Mouse (Mus musculus) lung, embryonic 16.5 days (tissue): ENCODE measurements at regions not wholly inside any gene's neighbourhood (a gene's known extent, or its start where the extent isn't known, plus 50 kb on each side); places are given as distances from the start of the nearest gene placed in this dataset.

Experiments used
- ATAC-seq: fragments of 200-750 bp; cut with Nextera tagmentation; 2 replicates; pipeline ENCODE4 v1.8.0; 2017; ENCODE audit warnings: low read depth, mild to moderate bottlenecking, moderate library complexity
- H3K27ac ChIP-seq: fragments of 300-500 bp; sonication (generic); 2 replicates; pipeline ENCODE4 v1.5.1; 2014; ENCODE audit warnings: mild to moderate bottlenecking, control low read depth, low read length
- H3K27me3 ChIP-seq: fragments of 300-500 bp; sonication (generic); 2 replicates; pipeline ENCODE4 v1.6.1; 2014; ENCODE audit warnings: low read depth, low read length, mixed read lengths; ENCODE audit not compliant: control insufficient read depth, insufficient read depth
- H3K36me3 ChIP-seq: fragments of 300-500 bp; sonication (generic); 2 replicates; pipeline ENCODE4 v1.6.1; 2014; ENCODE audit warnings: low read length; ENCODE audit not compliant: control insufficient read depth, insufficient read depth
- H3K4me1 ChIP-seq: fragments of 300-500 bp; sonication (generic); replicated peaks from 2 replicates; pipeline ENCODE4 v1.6.1; 2014; ENCODE audit warnings: low read length, mixed read lengths; ENCODE audit not compliant: control insufficient read depth, insufficient read depth
- H3K4me2 ChIP-seq: fragments of 300-500 bp; sonication (generic); 2 replicates; pipeline ENCODE4 v1.6.1; 2014; ENCODE audit warnings: low read depth, low read length, control low read depth
- H3K4me3 ChIP-seq: fragments of 300-500 bp; sonication (generic); 2 replicates; pipeline ENCODE4 v1.5.1; 2014; ENCODE audit warnings: mild to moderate bottlenecking, low read length, control low read depth
- H3K9ac ChIP-seq: fragments of 300-500 bp; sonication (generic); 2 replicates; pipeline ENCODE4 v1.6.1; 2014; ENCODE audit warnings: low read length, control low read depth
- H3K9me3 ChIP-seq: fragments of 300-500 bp; sonication (generic); 2 replicates; pipeline ENCODE4 v1.6.1; 2016; ENCODE audit warnings: low read length; ENCODE audit not compliant: control insufficient read depth
- WGBS: fragments of 180-500 bp; shearing (Covaris S2); extraction: QIAGEN DNeasy Blood & Tissue Kit; methylation state at CpG from one replicate; pipeline ENCODE4 v1.1.7; 2014; 5-methylcytosine and 5-hydroxymethylcytosine counted together

DNA sequence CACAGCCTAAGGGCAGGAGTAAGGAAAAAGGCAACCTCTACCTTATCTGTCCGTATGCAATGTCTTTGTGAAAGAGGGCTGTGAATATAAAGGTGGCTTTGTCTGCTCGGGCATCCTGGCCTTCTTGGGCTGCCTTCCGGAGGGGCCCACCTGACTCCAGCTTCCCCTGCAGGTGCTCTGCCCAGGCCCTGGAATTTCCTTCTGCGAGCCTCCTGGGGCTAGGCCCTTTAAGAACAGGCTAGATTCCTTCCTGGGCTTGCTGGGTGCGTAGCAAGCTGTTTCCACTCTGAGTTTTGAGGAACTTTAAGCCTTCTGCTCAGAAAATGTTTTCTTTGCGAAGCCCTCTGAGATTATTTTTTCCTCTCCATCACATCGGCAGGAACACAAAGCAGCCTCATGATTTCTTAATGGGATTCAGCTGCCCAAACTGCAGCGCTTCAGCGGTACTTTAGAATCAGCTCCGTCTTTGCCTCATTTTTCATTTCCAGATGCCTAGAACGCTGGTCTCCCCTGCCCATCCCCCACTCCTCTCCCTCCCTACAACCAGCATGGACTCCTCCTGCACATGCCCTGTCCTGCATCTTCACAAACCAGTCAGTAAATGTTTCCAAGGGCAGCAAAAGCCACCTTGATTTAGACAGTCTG, 72.9 kb upstream of the Frmd6 start:
- no peaks in the 10 kb centered on the region for H3K36me3 ChIP-seq
- peak; percentile 77; the same call in 1 of the 2 replicates for ATAC-seq
- H3K4me1 ChIP-seq, result peaks cover 4% of the 10 kb centered on the region; the same call in 1 of the 2 replicates
- WGBS, result 23% methylated on average over 11 of the region's 11 CpGs
- H3K27me3 ChIP-seq, result no peaks in the 10 kb centered on the region
- H3K27ac ChIP-seq, result peak overlapping the region; percentile 48
- H3K9me3 ChIP-seq, result no peaks in the 10 kb centered on the region
- no peak overlapping the region for H3K9ac ChIP-seq
- H3K4me2 ChIP-seq, result no peak overlapping the region
- H3K4me3 ChIP-seq, result no peak overlapping the region

DNA sequence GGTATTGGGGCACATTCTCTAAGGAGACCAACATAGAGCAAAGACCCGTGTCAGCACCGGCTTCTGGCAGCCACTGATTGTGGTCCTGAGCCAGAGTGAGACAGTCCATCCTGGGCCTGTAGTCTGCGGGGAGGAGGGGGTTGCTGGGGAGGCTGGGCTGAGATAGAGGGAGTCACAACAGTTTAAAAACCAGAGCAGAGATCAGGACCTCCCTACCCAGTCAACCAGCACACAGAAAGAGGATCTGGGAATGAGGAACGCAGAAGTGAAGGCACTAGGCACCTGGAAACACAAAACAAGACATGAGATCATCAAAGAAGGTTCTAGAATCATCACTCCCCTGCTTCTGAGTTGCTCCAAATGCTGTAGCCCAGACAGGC, 72.4 kb upstream of the Frmd6 start:
- H3K27ac ChIP-seq, result peak overlapping the region; percentile 48

DNA sequence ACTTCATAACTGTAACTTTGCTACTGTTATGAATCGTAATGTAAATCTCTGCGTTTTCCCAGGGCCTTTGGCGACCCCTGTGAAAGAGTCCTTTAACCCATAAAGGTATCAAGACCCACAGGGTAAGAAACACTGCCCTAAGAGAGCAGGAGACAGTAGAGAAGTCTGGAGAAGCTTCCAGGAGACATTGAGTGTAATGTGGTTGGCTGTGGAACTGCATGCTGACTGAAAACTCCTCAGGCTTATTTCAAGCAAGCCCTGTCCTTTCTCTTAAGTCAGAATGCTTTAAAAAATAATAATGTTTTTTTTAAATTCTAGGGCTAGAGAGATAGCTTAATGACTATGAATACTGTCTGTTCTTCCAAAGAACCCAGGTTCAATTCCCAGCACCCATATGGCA, 71.9 kb upstream of the Frmd6 start:
- no peaks in the 10 kb centered on the region for H3K9me3 ChIP-seq
- H3K9ac ChIP-seq, result no peak overlapping the region
- 78% methylated on average over 3 of the region's 3 CpGs for WGBS
- no peak overlapping the region for H3K4me3 ChIP-seq
- H3K36me3 ChIP-seq, result no peaks in the 10 kb centered on the region
- H3K4me1 ChIP-seq, result peaks cover 4% of the 10 kb centered on the region; the same call in 1 of the 2 replicates
- H3K27ac ChIP-seq, result no peak overlapping the region; the same call in 1 of the 2 replicates
- no peak for ATAC-seq
- H3K27me3 ChIP-seq, result no peaks in the 10 kb centered on the region
- no peak overlapping the region for H3K4me2 ChIP-seq

More for the DNA sequence above, 72.4 kb upstream of the Frmd6 start:
- peaks cover 4% of the 10 kb centered on the region; the same call in 1 of the 2 replicates for H3K4me1 ChIP-seq
- peak; percentile 19; the same call in 1 of the 2 replicates for ATAC-seq
- H3K9ac ChIP-seq, result no peak overlapping the region
- no peaks in the 10 kb centered on the region for H3K9me3 ChIP-seq
- no peaks in the 10 kb centered on the region for H3K36me3 ChIP-seq
- H3K27me3 ChIP-seq, result no peaks in the 10 kb centered on the region
- no peak overlapping the region for H3K4me3 ChIP-seq
- WGBS, result 50% methylated on average over 4 of the region's 4 CpGs
- no peak overlapping the region for H3K4me2 ChIP-seq

DNA sequence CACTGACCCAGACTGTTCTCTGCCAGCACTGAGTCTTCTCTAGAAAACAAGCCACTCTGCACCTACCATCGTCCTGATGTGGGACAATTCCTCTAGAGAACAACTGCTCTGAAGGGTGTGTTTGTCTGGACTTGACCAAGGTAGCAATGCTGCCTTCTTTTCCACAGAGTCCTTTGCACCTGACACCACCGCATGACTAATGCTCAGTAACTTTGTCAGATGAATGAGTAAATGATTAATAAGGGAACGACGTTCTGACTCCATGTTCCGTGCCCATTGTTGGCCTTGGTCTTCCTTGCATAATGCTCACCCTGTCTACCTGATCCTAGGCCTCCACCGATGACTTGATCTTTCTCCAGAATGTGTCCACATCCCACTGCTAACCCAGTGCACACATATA, 67.2 kb upstream of the Frmd6 start:
- Histone ChIP-seq H3K9ac (no peak overlapping the region), H3K4me2 (no peak overlapping the region), H3K4me3 (no peak overlapping the region), H3K27me3 (no peaks in the 10 kb centered on the region), H3K27ac (no peak overlapping the region), H3K9me3 (no peaks in the 10 kb centered on the region), H3K4me1 (no peaks in the 10 kb centered on the region), H3K36me3 (no peaks in the 10 kb centered on the region)
- no peak for ATAC-seq
- WGBS, result 80% methylated on average over 6 of the region's 6 CpGs

DNA sequence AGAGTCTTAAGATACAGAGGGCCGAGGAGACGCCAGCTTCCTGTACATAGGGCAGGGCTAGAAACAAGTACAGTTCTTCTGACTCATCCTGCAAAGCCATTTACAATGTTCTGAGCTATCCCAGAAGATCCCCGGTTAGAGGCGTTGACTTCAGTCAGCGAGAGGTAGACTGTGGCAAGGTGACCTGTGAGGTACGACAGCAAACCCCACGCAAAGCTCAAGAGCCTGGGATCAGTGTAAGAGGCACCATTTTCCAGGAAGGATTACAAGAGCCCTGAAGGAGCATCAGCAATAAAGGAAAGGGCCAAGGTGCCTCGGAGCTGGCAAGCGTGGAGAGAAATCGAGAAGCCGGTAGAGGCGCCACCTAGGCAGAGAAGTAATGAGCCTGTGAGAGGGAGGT, 61.8 kb upstream of the Frmd6 start:
- 87% methylated on average over 12 of the region's 12 CpGs for WGBS
- H3K27ac ChIP-seq, result no peak overlapping the region
- H3K9me3 ChIP-seq, result no peaks in the 10 kb centered on the region
- H3K27me3 ChIP-seq, result no peaks in the 10 kb centered on the region
- no peaks in the 10 kb centered on the region for H3K4me1 ChIP-seq
- ATAC-seq, result no peak
- no peak overlapping the region for H3K9ac ChIP-seq
- no peak overlapping the region for H3K4me2 ChIP-seq
- H3K4me3 ChIP-seq, result no peak overlapping the region
- no peaks in the 10 kb centered on the region for H3K36me3 ChIP-seq

DNA sequence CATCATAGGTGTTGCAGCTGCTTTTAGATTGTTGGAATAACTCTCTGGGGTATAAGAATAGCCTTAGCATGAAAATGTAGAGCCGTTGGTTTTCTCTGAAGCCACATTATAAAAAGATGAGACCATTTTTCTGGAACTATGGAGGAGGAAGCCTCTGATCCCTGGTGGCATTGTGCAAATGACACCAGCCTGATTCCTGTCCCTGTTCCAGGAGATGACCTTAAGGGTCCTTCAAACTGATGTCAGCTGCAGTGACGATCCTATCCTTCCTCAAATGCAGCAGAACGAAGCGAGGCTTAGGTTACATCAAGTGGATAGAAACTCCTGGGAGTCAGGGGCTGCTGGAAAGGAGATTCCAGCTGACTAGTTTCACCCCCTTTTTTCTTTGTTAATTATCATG, 59.0 kb upstream of the Frmd6 start:
- Histone ChIP-seq H3K4me1 (peaks cover 4% of the 10 kb centered on the region), H3K9me3 (no peaks in the 10 kb centered on the region), H3K36me3 (no peaks in the 10 kb centered on the region), H3K27ac (no peak overlapping the region), H3K27me3 (no peaks in the 10 kb centered on the region), H3K4me2 (no peak overlapping the region), H3K9ac (no peak overlapping the region), H3K4me3 (no peak overlapping the region)
- ATAC-seq, result no peak
- 83% methylated on average over 4 of the region's 4 CpGs for WGBS

DNA sequence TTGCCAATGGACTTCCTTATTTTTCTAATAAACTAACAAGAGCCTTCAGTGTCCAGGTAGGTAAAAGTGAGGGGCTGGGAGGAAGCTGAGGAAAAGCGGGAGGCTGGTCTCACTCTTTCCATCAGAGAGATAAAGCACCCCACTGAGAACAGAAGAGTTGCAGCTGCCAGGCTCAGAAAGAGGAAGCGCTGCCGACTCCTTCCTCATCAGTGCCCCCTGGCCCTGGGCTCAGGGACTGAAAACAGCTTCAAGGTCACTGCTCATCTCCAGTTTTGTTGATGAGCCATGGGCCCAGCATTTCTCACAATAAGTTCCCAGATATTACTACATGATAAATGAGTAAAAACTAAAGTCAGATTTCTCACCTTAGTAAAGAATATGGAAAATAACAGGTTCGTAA, 57.4 kb upstream of the Frmd6 start:
- H3K27me3 ChIP-seq, result no peaks in the 10 kb centered on the region
- no peak overlapping the region for H3K9ac ChIP-seq
- H3K36me3 ChIP-seq, result no peaks in the 10 kb centered on the region
- no peak for ATAC-seq
- no peak overlapping the region for H3K27ac ChIP-seq
- no peak overlapping the region for H3K4me3 ChIP-seq
- H3K9me3 ChIP-seq, result no peaks in the 10 kb centered on the region
- peaks cover 4% of the 10 kb centered on the region for H3K4me1 ChIP-seq
- WGBS, result 45% methylated on average over 4 of the region's 4 CpGs
- H3K4me2 ChIP-seq, result no peak overlapping the region

DNA sequence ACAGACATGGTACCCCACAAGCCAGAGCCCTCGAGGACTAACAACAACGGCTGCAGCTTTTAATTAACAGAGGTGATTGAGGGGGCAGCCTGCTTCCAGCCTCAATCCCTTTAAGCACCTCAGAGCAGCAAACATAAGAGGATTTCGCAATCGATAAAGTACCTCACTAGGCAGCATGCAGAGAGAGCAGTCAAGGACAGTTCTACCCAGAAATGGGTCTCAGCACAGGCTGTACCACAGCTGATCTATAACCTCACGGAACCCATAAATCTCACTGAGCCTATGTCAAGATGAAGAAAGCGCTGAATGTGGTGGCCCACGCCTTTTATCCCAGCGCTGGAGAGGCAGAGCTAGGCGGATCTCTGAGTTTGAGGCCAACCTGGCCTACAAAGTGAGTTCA, 56.6 kb upstream of the Frmd6 start:
- Histone ChIP-seq H3K27me3 (no peaks in the 10 kb centered on the region), H3K27ac (no peak overlapping the region), H3K4me3 (no peak overlapping the region), H3K9me3 (no peaks in the 10 kb centered on the region), H3K9ac (no peak overlapping the region), H3K36me3 (no peaks in the 10 kb centered on the region), H3K4me2 (no peak overlapping the region), H3K4me1 (peaks cover 9% of the 10 kb centered on the region)
- ATAC-seq, result 0 out of 2 replicates have a peak, but pooled peaks have one; percentile 45
- WGBS, result 68% methylated on average over 9 of the region's 9 CpGs

DNA sequence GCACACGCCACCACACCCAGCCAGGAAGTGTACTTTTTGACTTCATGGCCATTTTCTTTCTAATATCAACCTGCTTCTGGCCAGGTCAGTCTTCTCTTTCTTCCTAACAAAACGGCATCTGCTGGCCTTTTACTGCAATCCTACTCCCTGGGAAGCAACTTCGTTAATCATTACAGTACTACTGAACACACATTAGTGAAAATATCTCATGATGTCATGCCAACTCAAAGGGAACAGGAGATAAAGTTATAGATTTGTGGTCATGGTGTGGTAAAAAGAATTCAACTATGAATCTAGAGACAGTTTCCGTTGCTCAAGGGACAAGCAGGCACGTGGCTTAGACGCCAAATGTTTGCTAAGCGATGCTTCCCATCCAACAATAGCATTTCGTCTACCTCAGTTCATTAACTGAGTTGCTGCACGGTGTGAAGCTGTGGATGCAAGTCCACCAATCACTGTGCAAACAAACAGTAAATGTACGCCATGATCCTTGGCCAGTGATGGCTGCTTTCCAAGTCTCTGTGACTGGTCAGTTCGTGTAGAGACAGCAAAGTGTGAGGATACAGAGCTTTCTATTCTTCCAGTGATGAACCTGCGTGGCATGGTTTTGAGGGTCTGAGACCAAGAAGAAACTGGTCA, 55.7 kb upstream of the Frmd6 start:
- Histone ChIP-seq H3K36me3 (no peaks in the 10 kb centered on the region), H3K27ac (no peak overlapping the region), H3K4me2 (no peak overlapping the region), H3K27me3 (no peaks in the 10 kb centered on the region), H3K4me1 (peaks cover 16% of the 10 kb centered on the region), H3K9me3 (no peaks in the 10 kb centered on the region), H3K4me3 (no peak overlapping the region), H3K9ac (no peak overlapping the region)
- 60% methylated on average over 12 of the region's 12 CpGs for WGBS
- peak; percentile 49; the same call in 1 of the 2 replicates for ATAC-seq
